Mouse (Mus musculus): ENCODE data around the gene Prrc2c.
"Not testable (repeated sequence)": the region's sequence is repeated elsewhere in the genome, so short reads cannot be mapped to it uniquely, and the experiment has no call there.

Gene Prrc2c

GRCm38 (mm10) chr1:162697866-162698265 is 42.5 kb downstream of the Prrc2c start:
- in situ Hi-C loops (cut with MboI; ENCODE audit: low sequenced_read_pairs) = no loop called here

DNA sequence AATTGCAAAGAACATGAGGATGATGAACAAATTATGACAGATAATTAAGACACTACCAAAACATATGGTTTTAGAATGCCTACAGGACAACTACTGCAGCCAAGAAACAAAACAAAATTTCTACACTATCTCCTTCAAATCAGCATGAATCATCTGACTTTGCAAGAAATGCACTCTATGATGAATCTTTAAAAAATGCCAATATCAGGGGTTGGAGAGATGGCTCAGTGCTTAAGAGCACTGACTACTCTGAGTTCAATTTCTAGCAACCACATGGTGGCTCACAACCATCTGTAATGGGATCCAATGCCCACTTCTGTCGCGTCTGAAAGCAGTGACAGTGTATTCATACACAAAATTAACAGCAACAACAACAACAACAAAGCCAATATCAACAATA is 46.6 kb downstream of the Prrc2c start:
- in situ Hi-C loops (cut with MboI; ENCODE audit: low sequenced_read_pairs) = no loop called here

DNA sequence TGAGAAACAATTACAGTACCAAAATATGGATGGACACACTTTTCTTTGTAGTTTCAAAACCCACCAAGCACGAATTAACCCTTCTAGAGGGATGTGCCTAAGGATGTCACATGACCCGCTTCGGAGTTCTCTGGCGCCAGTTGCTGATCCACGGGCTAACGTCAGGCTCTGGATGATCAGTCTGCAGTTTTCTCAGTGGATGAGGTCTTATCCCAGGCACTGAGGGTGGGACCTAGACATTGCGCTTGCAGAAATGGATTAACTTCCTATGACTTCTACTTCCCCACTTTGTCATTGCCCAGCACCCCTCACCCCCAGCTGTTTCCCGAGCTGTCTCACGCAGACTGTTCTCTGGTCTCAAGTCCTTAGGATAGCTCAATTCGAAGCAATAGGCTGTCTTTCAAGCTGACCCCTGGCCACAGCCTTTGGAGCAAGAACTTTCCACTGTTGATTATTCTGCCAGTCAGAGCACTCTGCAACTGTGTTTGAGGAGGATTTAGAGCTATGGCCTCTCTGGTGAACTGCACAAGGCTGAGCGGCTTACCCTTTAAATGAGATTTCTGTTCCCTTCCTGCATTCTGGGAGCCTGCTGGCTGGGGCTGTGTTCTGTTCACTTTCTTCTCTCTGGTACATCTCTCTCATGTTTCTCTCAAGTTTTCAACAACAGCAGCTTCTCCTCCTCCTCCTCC is 74.7 kb downstream of the Prrc2c start:
- in situ Hi-C loops (cut with MboI; ENCODE audit: low sequenced_read_pairs) = loop anchor here (10.0 kb wide), 2 partner anchors 111 to 311 kb away; no protein-coding TSS in a partner anchor

DNA sequence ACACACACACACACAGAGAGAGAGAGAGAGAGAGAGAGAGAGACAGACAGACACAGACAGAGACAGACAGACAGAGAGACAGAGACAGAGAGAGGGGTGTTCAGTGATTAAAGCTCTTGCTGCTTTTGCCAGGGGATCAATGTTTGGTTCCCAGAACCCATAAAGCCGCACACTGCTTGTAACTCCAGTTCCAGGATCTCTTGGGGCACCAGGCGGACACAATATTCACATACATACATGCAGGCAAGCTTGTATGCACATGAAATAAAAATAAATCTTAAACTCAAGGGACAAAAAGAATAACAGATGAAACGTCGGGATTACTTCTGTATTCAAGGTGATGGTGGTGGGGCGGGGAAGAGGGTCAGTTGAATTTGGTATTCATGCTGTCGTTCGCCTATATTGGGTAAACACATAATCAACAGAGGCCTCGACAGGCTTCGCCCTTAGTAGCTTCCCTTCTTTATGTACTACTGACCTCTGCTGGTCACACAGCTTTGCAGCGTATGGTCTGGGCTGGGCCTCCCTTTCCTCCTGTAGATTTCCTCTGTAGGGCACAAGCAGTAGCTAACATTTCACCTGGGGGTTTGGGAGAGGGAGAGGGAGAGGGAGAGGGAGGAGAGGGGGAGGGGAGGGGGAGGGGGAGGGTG is 75.4 kb downstream of the Prrc2c start:
- in situ Hi-C loops (cut with MboI; ENCODE audit: low sequenced_read_pairs) = loop anchor here (10.0 kb wide), 2 partner anchors 110 to 310 kb away; no protein-coding TSS in a partner anchor

DNA sequence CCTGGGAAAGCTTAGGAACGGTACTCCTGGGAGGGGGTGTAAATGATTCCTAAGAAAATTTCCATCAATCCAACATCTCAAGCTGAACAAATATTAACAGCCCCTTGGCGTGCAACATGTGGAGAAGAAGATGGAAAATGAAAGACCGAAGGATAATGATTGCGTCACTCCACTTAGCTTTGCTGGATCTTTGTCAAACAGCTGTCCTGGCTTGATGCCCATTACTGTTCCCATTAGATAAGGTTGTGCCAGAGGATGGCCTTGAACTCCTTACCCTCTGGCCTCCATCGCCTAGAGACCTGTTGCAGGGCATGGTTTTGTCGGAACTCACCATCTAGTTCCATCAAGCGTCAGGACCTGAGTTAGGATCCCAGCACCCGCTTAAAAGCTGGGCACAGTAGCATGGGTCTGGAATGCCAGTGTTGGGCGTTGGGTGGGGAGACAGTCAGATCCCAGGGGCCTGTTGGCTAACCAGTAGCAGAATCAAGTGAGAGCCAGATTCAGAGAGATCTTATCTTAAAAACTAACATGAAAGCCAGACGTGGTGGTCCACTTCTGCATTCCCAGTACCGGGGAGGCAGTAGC is 80.0 kb downstream of the Prrc2c start:
- in situ Hi-C loops (cut with MboI; ENCODE audit: low sequenced_read_pairs) = loop anchor here (10.0 kb wide), 2 partner anchors 106 to 306 kb away; no protein-coding TSS in a partner anchor

GRCm38 (mm10) chr1:162658119-162658518 is 82.2 kb downstream of the Prrc2c start, which contains the start of gene Myocos:
Gene Myocos, minus strand, starts transcription at chr1:162658219.
- in situ Hi-C loops (cut with MboI; ENCODE audit: low sequenced_read_pairs) = no loop called here

- in situ Hi-C loops (cut with MboI; ENCODE audit: low sequenced_read_pairs) = no loop called here
Observed at GRCm38 (mm10) chr1:162648416-162648815, 91.9 kb downstream of the Prrc2c start.

DNA sequence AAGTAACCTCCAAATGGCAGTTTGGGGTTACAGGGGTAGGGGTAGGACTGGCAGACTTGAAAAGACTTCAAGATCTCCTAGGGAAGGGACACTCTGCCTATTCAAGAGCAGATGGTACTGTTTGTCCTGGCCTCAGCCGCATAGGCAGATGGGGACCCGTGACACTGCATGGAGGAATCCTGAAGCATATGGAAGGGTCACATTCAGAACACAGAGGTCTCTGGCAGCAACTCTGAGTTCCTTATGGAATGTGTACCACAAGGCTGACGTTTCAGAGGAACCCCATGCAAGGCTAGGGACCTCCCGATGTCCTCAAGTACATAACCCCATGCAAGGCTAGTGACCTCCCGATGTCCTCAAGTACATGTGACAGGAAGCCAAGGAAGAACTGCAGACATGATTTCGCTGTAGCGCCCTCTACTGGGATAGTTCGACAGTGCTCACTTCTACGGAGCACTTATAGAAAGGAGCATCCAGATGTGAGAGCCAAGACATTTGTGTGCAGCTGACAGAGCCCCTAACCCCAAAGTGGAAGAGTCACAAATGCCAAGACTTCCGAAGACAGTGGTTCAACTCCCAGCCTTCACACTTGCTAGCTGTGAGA is 94.2 kb downstream of the Prrc2c start:
- in situ Hi-C loops (cut with MboI; ENCODE audit: low sequenced_read_pairs) = no loop called here

DNA sequence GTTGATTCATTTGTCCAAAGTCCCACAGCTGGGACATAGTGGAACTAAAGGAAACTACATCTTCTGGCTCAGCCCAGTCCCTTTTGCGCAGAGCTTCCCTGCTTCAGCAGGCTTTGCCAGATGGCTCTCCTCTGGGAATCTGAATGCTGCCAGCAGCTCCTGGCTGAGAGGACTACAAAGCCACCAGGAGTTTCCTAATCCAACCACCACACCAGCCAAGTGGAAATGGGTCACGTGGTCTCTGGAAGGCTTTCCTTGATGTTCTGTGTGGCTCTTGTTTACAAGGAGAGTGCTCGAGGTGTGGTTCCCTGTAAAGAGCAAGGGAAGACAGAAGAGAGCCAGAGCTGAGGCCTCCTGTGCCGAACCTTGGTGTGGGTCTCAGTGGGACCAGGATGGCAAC is 96.6 kb downstream of the Prrc2c start:
- in situ Hi-C loops (cut with MboI; ENCODE audit: low sequenced_read_pairs) = no loop called here

GRCm38 (mm10) chr1:162642591-162642990 is 97.8 kb downstream of the Prrc2c start:
- in situ Hi-C loops (cut with MboI; ENCODE audit: low sequenced_read_pairs) = no loop called here

GRCm38 (mm10) chr1:162639861-162640260 is 100.5 kb downstream of the Prrc2c start:
- in situ Hi-C loops (cut with MboI; ENCODE audit: low sequenced_read_pairs) = no loop called here

DNA sequence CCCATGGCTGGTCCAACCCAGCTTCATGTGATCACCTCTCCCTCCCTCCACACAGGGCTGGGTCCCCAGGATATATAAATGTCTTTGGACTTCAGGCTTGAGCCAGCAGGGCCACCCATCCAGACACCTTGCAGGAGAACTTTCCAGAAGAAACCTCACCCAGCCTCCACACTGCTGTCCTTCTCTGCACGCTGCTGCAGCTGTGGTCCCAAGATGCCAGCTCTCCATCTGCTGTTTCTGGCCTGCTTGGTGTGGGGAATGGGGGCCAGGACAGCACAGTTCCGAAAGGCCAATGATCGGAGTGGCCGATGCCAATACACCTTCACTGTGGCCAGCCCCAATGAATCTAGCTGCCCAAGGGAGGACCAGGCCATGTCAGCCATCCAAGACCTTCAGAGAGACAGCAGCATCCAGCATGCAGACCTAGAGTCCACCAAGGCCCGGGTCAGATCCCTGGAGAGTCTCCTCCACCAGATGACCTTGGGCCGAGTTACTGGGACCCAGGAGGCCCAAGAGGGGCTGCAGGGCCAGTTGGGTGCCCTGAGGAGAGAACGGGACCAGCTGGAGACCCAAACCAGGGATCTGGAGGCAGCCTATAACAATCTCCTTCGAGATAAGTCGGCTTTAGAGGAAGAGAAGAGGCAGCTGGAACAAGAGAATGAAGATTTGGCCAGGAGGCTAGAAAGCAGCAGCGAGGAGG is 101.2 kb downstream of the Prrc2c start, which contains the start of gene Myoc:
TSS of gene Myoc (plus strand) at position 105 of the 700 bp plus-strand sequence.
- in situ Hi-C loops (cut with MboI; ENCODE audit: low sequenced_read_pairs) = no loop called here

DNA sequence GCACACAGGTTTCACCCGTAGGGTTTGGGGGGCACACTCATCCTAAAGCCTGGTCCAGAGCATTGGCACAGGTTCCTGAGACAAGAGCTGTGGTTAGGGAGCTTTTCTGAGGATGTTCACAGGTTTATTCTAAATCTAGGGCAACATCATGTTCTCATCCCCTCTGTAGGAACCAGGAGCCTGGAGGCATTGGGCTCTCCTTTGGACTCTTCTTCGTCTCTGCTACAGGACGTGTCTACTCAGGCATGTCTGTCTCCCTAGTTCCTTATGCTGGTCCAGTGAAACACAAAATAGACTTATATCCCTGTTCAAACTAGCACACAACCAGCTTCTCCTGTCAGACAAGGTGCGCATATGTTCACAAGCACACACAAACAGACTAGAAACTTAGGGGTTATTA is 101.8 kb downstream of the Prrc2c start:
- in situ Hi-C loops (cut with MboI; ENCODE audit: low sequenced_read_pairs) = no loop called here

DNA sequence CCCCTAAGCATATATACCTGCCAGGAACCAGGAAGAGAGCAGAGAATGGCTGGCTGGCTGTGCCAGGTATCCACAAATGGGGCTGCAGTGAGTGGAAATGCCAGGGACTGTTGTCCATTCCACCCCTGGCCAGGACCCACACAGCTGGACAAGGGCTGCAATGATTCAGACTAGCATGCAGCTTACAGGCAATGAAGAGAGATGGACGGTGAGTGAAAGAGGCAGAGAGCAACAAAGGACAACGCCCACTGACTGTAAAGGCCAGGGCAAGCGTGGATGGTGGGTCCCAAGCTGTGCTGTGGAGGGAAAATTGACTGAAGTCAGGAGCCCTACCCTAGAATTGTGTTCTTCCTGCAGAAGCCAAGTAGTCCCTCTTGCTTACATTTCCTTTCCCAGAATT is 103.8 kb downstream of the Prrc2c start:
- in situ Hi-C loops (cut with MboI; ENCODE audit: low sequenced_read_pairs) = no loop called here

DNA sequence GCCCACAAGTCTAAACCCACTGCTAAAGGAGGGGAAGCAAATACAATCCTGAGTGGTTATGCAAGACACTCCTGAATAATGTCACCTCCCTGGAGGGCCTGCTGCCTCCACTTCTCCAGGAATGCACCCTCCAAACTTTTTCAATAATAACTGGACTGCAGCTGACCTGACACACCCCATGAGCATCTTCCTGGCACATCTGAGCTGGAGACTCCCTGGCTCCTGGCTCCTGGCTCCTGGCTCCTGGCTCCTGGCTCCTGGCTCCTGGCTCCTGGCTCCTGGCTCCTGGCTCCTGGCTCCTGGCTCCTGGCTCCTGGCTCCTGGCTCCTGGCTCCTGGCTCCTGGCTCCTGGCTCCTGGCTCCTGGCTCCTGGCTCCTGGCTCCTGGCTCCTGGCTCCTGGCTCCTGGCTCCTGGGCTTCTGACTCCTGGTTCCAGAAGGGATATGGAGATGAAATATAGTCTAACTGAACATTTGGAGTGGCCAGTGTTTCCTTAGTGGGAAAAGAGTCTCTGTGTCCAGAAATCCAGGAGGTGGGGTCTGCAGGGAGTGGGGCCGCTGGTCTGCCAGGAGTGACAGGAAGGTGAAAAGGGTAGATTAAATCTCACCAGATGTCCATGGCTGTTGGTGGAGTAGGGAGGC is 104.9 kb downstream of the Prrc2c start:
- in situ Hi-C loops (cut with MboI; ENCODE audit: low sequenced_read_pairs) = not testable (repeated sequence)

GRCm38 (mm10) chr1:162628326-162628725 is 112.0 kb downstream of the Prrc2c start:
- in situ Hi-C loops (cut with MboI; ENCODE audit: low sequenced_read_pairs) = not testable (repeated sequence)

- in situ Hi-C loops (cut with MboI; ENCODE audit: low sequenced_read_pairs) = not testable (repeated sequence)
Observed at GRCm38 (mm10) chr1:162627821-162628220, 112.5 kb downstream of the Prrc2c start.

- in situ Hi-C loops (cut with MboI; ENCODE audit: low sequenced_read_pairs) = no loop called here
Observed at GRCm38 (mm10) chr1:162625229-162625628, 115.1 kb downstream of the Prrc2c start.

DNA sequence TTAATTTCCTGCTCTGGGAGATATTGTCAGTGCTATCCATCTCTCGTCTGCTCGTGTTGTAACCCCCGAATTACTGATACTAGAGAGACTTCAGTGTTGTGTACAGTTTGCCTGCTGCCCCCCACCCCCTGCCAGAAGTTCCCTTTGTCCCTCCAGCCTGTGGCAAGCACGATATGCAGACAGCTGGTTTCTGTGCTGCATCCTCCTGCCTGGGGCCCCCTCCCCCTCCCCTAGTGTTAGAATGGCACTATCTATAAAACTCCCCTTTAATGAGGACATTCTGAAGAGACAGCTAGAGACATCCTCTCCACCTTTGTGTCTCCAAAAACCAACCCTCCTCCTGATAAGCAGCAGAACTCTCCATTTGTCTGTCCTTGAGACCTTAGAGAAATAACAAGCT is 116.5 kb downstream of the Prrc2c start:
- in situ Hi-C loops (cut with MboI; ENCODE audit: low sequenced_read_pairs) = no loop called here

Measured in CH12F3 (cell line).